Mouse (Mus musculus): ENCODE measurements around the gene Glis1. TPM values are rescaled to one million over a fixed set of nuclear protein-coding genes. Genes with fewer than 3 reads are reported as not detected.

Gene Glis1
- polyA plus RNA-seq, 1 experiment from 2014 or later: 0.31 TPM

GRCm38 (mm10) chr4:107558801-107559200, 124.4 kb downstream of the Glis1 start:
- ATAC-seq (ENCODE audit: insufficient number of reproducible peaks, insufficient read depth, low FRiP score, low read depth): no peak
- Histone ChIP-seq H3K4me2 (ENCODE audit: low read length) (no peak overlapping the region), H3K27me3 (ENCODE audit: control insufficient read depth, insufficient read depth, low read length) (0 out of 2 replicates have a peak, but pooled peaks cover 2% of the 10 kb centered on the region), H3K36me3 (ENCODE audit: control insufficient read depth, insufficient read depth, low read length) (no peaks in the 10 kb centered on the region), H3K4me1 (ENCODE audit: control insufficient read depth in 2 of 2, insufficient read depth in 2 of 2, low read length in 2 of 2) (no peaks in the 10 kb centered on the region), H3K9ac (ENCODE audit: low read length) (no peak overlapping the region), H3K9me3 (ENCODE audit: control insufficient read depth, low read length) (no peaks in the 10 kb centered on the region), H3K27ac (replicated peaks in 1 of 2; ENCODE audit: control insufficient read depth in 1 of 2, insufficient read depth in 1 of 2, low read depth in 2 of 2, low read length in 2 of 2) (no peak overlapping the region), H3K4me3 (ENCODE audit: control insufficient read depth in 1 of 2, insufficient read depth in 1 of 2, low read depth in 1 of 2, low read length in 2 of 2) (no peak overlapping the region)
- WGBS: 28% methylated on average over 3 of the region's 3 CpGs

GRCm38 (mm10) chr4:107561056-107561455, 126.7 kb downstream of the Glis1 start:
- no peaks in the 10 kb centered on the region for H3K4me1 ChIP-seq (ENCODE audit: control insufficient read depth in 2 of 2, insufficient read depth in 2 of 2, low read length in 2 of 2)
- H3K27me3 ChIP-seq (ENCODE audit: control insufficient read depth, insufficient read depth, low read length): 0 out of 2 replicates have a peak, but pooled peaks cover 2% of the 10 kb centered on the region
- H3K4me3 ChIP-seq (ENCODE audit: control insufficient read depth in 1 of 2, insufficient read depth in 1 of 2, low read depth in 1 of 2, low read length in 2 of 2): no peak overlapping the region
- WGBS: 82% methylated on average over 2 of the region's 2 CpGs
- H3K36me3 ChIP-seq (ENCODE audit: control insufficient read depth, insufficient read depth, low read length): no peaks in the 10 kb centered on the region
- no peak overlapping the region for H3K27ac ChIP-seq (replicated peaks in 1 of 2; ENCODE audit: control insufficient read depth in 1 of 2, insufficient read depth in 1 of 2, low read depth in 2 of 2, low read length in 2 of 2)
- H3K9ac ChIP-seq (ENCODE audit: low read length): no peak overlapping the region
- no peak overlapping the region for H3K4me2 ChIP-seq (ENCODE audit: low read length)
- ATAC-seq (ENCODE audit: insufficient number of reproducible peaks, insufficient read depth, low FRiP score, low read depth): no peak
- no peaks in the 10 kb centered on the region for H3K9me3 ChIP-seq (ENCODE audit: control insufficient read depth, low read length)

- peaks cover 3% of the 10 kb centered on the region; the same call in 1 of the 2 replicates for H3K27me3 ChIP-seq (ENCODE audit: control insufficient read depth, insufficient read depth, low read length)
- no peak for ATAC-seq (ENCODE audit: insufficient number of reproducible peaks, insufficient read depth, low FRiP score, low read depth)
- no peaks in the 10 kb centered on the region for H3K36me3 ChIP-seq (ENCODE audit: control insufficient read depth, insufficient read depth, low read length)
- H3K27ac ChIP-seq (replicated peaks in 1 of 2; ENCODE audit: control insufficient read depth in 1 of 2, insufficient read depth in 1 of 2, low read depth in 2 of 2, low read length in 2 of 2): no peak overlapping the region
- WGBS: 79% methylated on average over 21 of the region's 21 CpGs
- H3K4me3 ChIP-seq (ENCODE audit: control insufficient read depth in 1 of 2, insufficient read depth in 1 of 2, low read depth in 1 of 2, low read length in 2 of 2): no peak overlapping the region
- no peak overlapping the region for H3K9ac ChIP-seq (ENCODE audit: low read length)
- no peak overlapping the region for H3K4me2 ChIP-seq (ENCODE audit: low read length)
- H3K4me1 ChIP-seq (ENCODE audit: control insufficient read depth in 2 of 2, insufficient read depth in 2 of 2, low read length in 2 of 2): peaks cover 2 to 3% of the 10 kb centered on the region in 2 experiments; a peak in 1 of 4 replicates
- H3K9me3 ChIP-seq (ENCODE audit: control insufficient read depth, low read length): no peaks in the 10 kb centered on the region
Observed at GRCm38 (mm10) chr4:107568159-107568558, 133.8 kb downstream of the Glis1 start.

GRCm38 (mm10) chr4:107568881-107569443, 134.6 kb downstream of the Glis1 start:
- H3K4me2 ChIP-seq (ENCODE audit: low read length): no peak overlapping the region
- H3K4me1 ChIP-seq (ENCODE audit: control insufficient read depth in 2 of 2, insufficient read depth in 2 of 2, low read length in 2 of 2): peaks cover 2 to 3% of the 10 kb centered on the region in 2 experiments; a peak in 1 of 4 replicates
- H3K36me3 ChIP-seq (ENCODE audit: control insufficient read depth, insufficient read depth, low read length): no peaks in the 10 kb centered on the region
- H3K4me3 ChIP-seq (ENCODE audit: control insufficient read depth in 1 of 2, insufficient read depth in 1 of 2, low read depth in 1 of 2, low read length in 2 of 2): no peak overlapping the region
- H3K9ac ChIP-seq (ENCODE audit: low read length): no peak overlapping the region
- ATAC-seq (ENCODE audit: insufficient number of reproducible peaks, insufficient read depth, low FRiP score, low read depth): no peak
- 85% methylated on average over 7 of the region's 7 CpGs for WGBS
- no peaks in the 10 kb centered on the region for H3K9me3 ChIP-seq (ENCODE audit: control insufficient read depth, low read length)
- H3K27me3 ChIP-seq (ENCODE audit: control insufficient read depth, insufficient read depth, low read length): peaks cover 3% of the 10 kb centered on the region; the same call in 1 of the 2 replicates
- no peak overlapping the region for H3K27ac ChIP-seq (replicated peaks in 1 of 2; ENCODE audit: control insufficient read depth in 1 of 2, insufficient read depth in 1 of 2, low read depth in 2 of 2, low read length in 2 of 2)

- Histone ChIP-seq H3K4me1 (ENCODE audit: control insufficient read depth in 2 of 2, insufficient read depth in 2 of 2, low read length in 2 of 2) (peaks cover 2 to 3% of the 10 kb centered on the region in 2 experiments; a peak in 1 of 4 replicates), H3K9me3 (ENCODE audit: control insufficient read depth, low read length) (no peaks in the 10 kb centered on the region), H3K27ac (replicated peaks in 1 of 2; ENCODE audit: control insufficient read depth in 1 of 2, insufficient read depth in 1 of 2, low read depth in 2 of 2, low read length in 2 of 2) (no peak overlapping the region), H3K4me2 (ENCODE audit: low read length) (no peak overlapping the region), H3K9ac (ENCODE audit: low read length) (no peak overlapping the region), H3K36me3 (ENCODE audit: control insufficient read depth, insufficient read depth, low read length) (no peaks in the 10 kb centered on the region), H3K27me3 (ENCODE audit: control insufficient read depth, insufficient read depth, low read length) (peaks cover 3% of the 10 kb centered on the region; the same call in 1 of the 2 replicates), H3K4me3 (ENCODE audit: control insufficient read depth in 1 of 2, insufficient read depth in 1 of 2, low read depth in 1 of 2, low read length in 2 of 2) (no peak overlapping the region)
- no peak for ATAC-seq (ENCODE audit: insufficient number of reproducible peaks, insufficient read depth, low FRiP score, low read depth)
- WGBS: 61% methylated on average over 19 of the region's 19 CpGs
Observed at GRCm38 (mm10) chr4:107570329-107571014, 136.1 kb downstream of the Glis1 start.

GRCm38 (mm10) chr4:107575781-107576180, 141.4 kb downstream of the Glis1 start:
- no peaks in the 10 kb centered on the region for H3K36me3 ChIP-seq (ENCODE audit: control insufficient read depth, insufficient read depth, low read length)
- 58% methylated on average over 6 of the region's 6 CpGs for WGBS
- H3K4me1 ChIP-seq (ENCODE audit: control insufficient read depth in 2 of 2, insufficient read depth in 2 of 2, low read length in 2 of 2): peaks cover under 1% of the 10 kb centered on the region in 2 experiments; a peak in 1 of 4 replicates
- no peaks in the 10 kb centered on the region; the same call in 1 of the 2 replicates for H3K27me3 ChIP-seq (ENCODE audit: control insufficient read depth, insufficient read depth, low read length)
- ATAC-seq (ENCODE audit: insufficient number of reproducible peaks, insufficient read depth, low FRiP score, low read depth): no peak
- H3K27ac ChIP-seq (replicated peaks in 1 of 2; ENCODE audit: control insufficient read depth in 1 of 2, insufficient read depth in 1 of 2, low read depth in 2 of 2, low read length in 2 of 2): no peak overlapping the region
- H3K4me2 ChIP-seq (ENCODE audit: low read length): no peak overlapping the region
- no peak overlapping the region for H3K9ac ChIP-seq (ENCODE audit: low read length)
- no peak overlapping the region for H3K4me3 ChIP-seq (ENCODE audit: control insufficient read depth in 1 of 2, insufficient read depth in 1 of 2, low read depth in 1 of 2, low read length in 2 of 2)
- H3K9me3 ChIP-seq (ENCODE audit: control insufficient read depth, low read length): no peaks in the 10 kb centered on the region

GRCm38 (mm10) chr4:107576742-107577141, 142.4 kb downstream of the Glis1 start:
- 67% methylated on average over 6 of the region's 6 CpGs for WGBS
- no peak for ATAC-seq (ENCODE audit: insufficient number of reproducible peaks, insufficient read depth, low FRiP score, low read depth)
- H3K9ac ChIP-seq (ENCODE audit: low read length): no peak overlapping the region

More at GRCm38 (mm10) chr4:107576742-107577141, 142.4 kb downstream of the Glis1 start:
- no peaks in the 10 kb centered on the region; the same call in 1 of the 2 replicates for H3K27me3 ChIP-seq (ENCODE audit: control insufficient read depth, insufficient read depth, low read length)
- no peaks in the 10 kb centered on the region for H3K9me3 ChIP-seq (ENCODE audit: control insufficient read depth, low read length)
- no peaks in the 10 kb centered on the region for H3K4me1 ChIP-seq (ENCODE audit: control insufficient read depth in 2 of 2, insufficient read depth in 2 of 2, low read length in 2 of 2)
- no peak overlapping the region for H3K4me2 ChIP-seq (ENCODE audit: low read length)
- no peaks in the 10 kb centered on the region for H3K36me3 ChIP-seq (ENCODE audit: control insufficient read depth, insufficient read depth, low read length)
- H3K4me3 ChIP-seq (ENCODE audit: control insufficient read depth in 1 of 2, insufficient read depth in 1 of 2, low read depth in 1 of 2, low read length in 2 of 2): no peak overlapping the region
- H3K27ac ChIP-seq (replicated peaks in 1 of 2; ENCODE audit: control insufficient read depth in 1 of 2, insufficient read depth in 1 of 2, low read depth in 2 of 2, low read length in 2 of 2): no peak overlapping the region

Measured in heart, embryonic 14.5 days (tissue).